In genomic region chr16:91746101-91746950, GRCm38 (mm10) we compare ENCODE assay signal across 9 mouse cellular contexts. TPM values are rescaled to one million over a fixed set of nuclear protein-coding genes. Genes with fewer than 3 reads are reported as not detected.
A peak's percentile ranks its signal among the peaks of the same experiment; 100 is the strongest.
DNase-seq lines count a peak whose midpoint lies in the region; ATAC-seq lines count a peak whose summit lies in the region.
"Had no signal": no experiment of that assay in that cellular context is flagged by ENCODE, and none has a peak within 500 bp of the region (broad histone marks: within the 10 kb centered on the region; RNA-seq: fewer than 3 reads in every experiment).

No protein-coding gene starts in this region.

- DNase-seq in heart, postnatal 36 days, result no peak
- DNase-seq in cerebellum, adult 9-11 months, result peak; percentile 84
- peak; percentile 39 for DNase-seq in lung, postnatal 14 days
- peak; percentile 80 for DNase-seq in telencephalon, adult 2 months (ENCODE audit: low read depth, low spot score)
- DNase-seq in thymus, postnatal 25 days, result no peak

- 26% methylated on average over 14 of the region's 14 CpGs for WGBS in heart, embryonic 16.5 days
- 60% methylated on average over 14 of the region's 14 CpGs for WGBS in hindbrain, embryonic 16.5 days

- ATAC-seq in heart, embryonic 16.5 days (replicated peaks; ENCODE audit: extremely low read depth, insufficient read depth, low FRiP score), result 0 out of 2 replicates have a peak, but pooled peaks have one; percentile 65
- peak; percentile 45 for ATAC-seq in CD4-positive, CD25-positive, alpha-beta regulatory T cell, adult 4 months
- 0 out of 2 replicates have a peak, but pooled peaks have one; percentile 45 for ATAC-seq in hindbrain, embryonic 16.5 days

- no peaks in the 10 kb centered on the region for H3K9me3 ChIP-seq in heart, embryonic 16.5 days (replicated peaks; ENCODE audit: control insufficient read depth, low read length)
- H3K9me3 ChIP-seq in hindbrain, embryonic 16.5 days (ENCODE audit: control insufficient read depth, low read length), result no peaks in the 10 kb centered on the region
- H3K9me3 ChIP-seq: liver, embryonic 15.5 days had no signal

- peak overlapping the region; percentile 33 for H3K27ac ChIP-seq in heart, embryonic 16.5 days (ENCODE audit: low read length)
- H3K27ac ChIP-seq in hindbrain, embryonic 16.5 days (ENCODE audit: low read depth, low read length), result no peak overlapping the region

- H3K4me1 ChIP-seq in heart, embryonic 16.5 days (ENCODE audit: control insufficient read depth, insufficient read depth, low read length), result peaks cover 14% of the 10 kb centered on the region
- H3K4me1 ChIP-seq in hindbrain, embryonic 16.5 days (ENCODE audit: control insufficient read depth, insufficient read depth, low read depth, low read length), result peaks cover 8% of the 10 kb centered on the region

- no peak overlapping the region for H3K9ac ChIP-seq in heart, embryonic 16.5 days (ENCODE audit: low read length)
- H3K9ac ChIP-seq in hindbrain, embryonic 16.5 days (ENCODE audit: low read depth, low read length), result no peak overlapping the region
- H3K9ac ChIP-seq: liver, embryonic 15.5 days had no signal

- peak overlapping the region; percentile 52 for H3K4me2 ChIP-seq in heart, embryonic 16.5 days (ENCODE audit: low read depth, low read length)
- H3K4me2 ChIP-seq in hindbrain, embryonic 16.5 days (ENCODE audit: low read length), result no peak overlapping the region

- H3K27me3 ChIP-seq in heart, embryonic 16.5 days (ENCODE audit: control insufficient read depth, insufficient read depth, low read length), result no peaks in the 10 kb centered on the region
- H3K27me3 ChIP-seq in hindbrain, embryonic 16.5 days (replicated peaks; ENCODE audit: control insufficient read depth, insufficient read depth, low read length), result no peaks in the 10 kb centered on the region

- intact Hi-C loops in heart, postnatal 36 days (cut with DNase I), result no loop called here

- no peak overlapping the region for H3K4me3 ChIP-seq in heart, embryonic 16.5 days (ENCODE audit: low read length)
- no peak overlapping the region for H3K4me3 ChIP-seq in hindbrain, embryonic 16.5 days (ENCODE audit: low read length)
- H3K4me3 ChIP-seq: liver, embryonic 15.5 days had no signal

- no peaks in the 10 kb centered on the region for H3K36me3 ChIP-seq in heart, embryonic 16.5 days (ENCODE audit: control insufficient read depth, insufficient read depth)
- no peaks in the 10 kb centered on the region for H3K36me3 ChIP-seq in hindbrain, embryonic 16.5 days (ENCODE audit: control insufficient read depth, insufficient read depth, low read length)
- H3K36me3 ChIP-seq: liver, embryonic 15.5 days had no signal

RNA-seq across cellular contexts. Expression of gene Itsn1, which starts 17.2 kb away (rescaled TPM):
- polyA plus RNA-seq in heart, embryonic 16.5 days (2015; fragmentation: Nextera tagmentation; extraction: Ambion mirVana), result 14.2 and 17.0 TPM in 2 replicates
- 10 to 100 TPM; 44.0 to 44.7 TPM for total RNA-seq in heart, postnatal 36 days (2021)
- polyA plus RNA-seq in CD4-positive, CD25-positive, alpha-beta regulatory T cell, adult 4 months (2017; shearing (Covaris generic)), result 1 to 10 TPM; 2.1 to 2.4 TPM
- 49.6 and 52.7 TPM in 2 replicates for polyA plus RNA-seq in hindbrain, embryonic 16.5 days (2015; fragmentation: Nextera tagmentation; extraction: Ambion mirVana)

RNA-seq across cellular contexts. Expression of gene Cryzl1, which starts 17.6 kb away (rescaled TPM):
- 51.8 and 58.3 TPM in 2 replicates for polyA plus RNA-seq in heart, embryonic 16.5 days (2015; fragmentation: Nextera tagmentation; extraction: Ambion mirVana)
- total RNA-seq in heart, postnatal 36 days (2021), result 10 to 100 TPM; 25.6 to 26.4 TPM
- 10 to 100 TPM; 65.7 to 82.1 TPM for polyA plus RNA-seq in CD4-positive, CD25-positive, alpha-beta regulatory T cell, adult 4 months (2017; shearing (Covaris generic))
- 105 and 115 TPM in 2 replicates for polyA plus RNA-seq in hindbrain, embryonic 16.5 days (2015; fragmentation: Nextera tagmentation; extraction: Ambion mirVana)

RNA-seq across cellular contexts. Expression of gene Donson, which starts 57.8 kb away (rescaled TPM):
- 10.8 and 11.4 TPM in 2 replicates for polyA plus RNA-seq in heart, embryonic 16.5 days (2015; fragmentation: Nextera tagmentation; extraction: Ambion mirVana)
- total RNA-seq in heart, postnatal 36 days (2021), result 1 to 10 TPM; 2.9 to 3.3 TPM
- 10 to 100 TPM; 13.4 to 31.8 TPM for polyA plus RNA-seq in CD4-positive, CD25-positive, alpha-beta regulatory T cell, adult 4 months (2017; shearing (Covaris generic))
- polyA plus RNA-seq in hindbrain, embryonic 16.5 days (2015; fragmentation: Nextera tagmentation; extraction: Ambion mirVana), result 19.4 and 21.5 TPM in 2 replicates

Comparison
In these comparisons a context has a peak if more than half of its experiments do, and no peak if none do; other contexts are left out.
1. DNase-seq: peak in cerebellum, adult 9-11 months (single experiment), lung, postnatal 14 days (single experiment) and telencephalon, adult 2 months (single experiment); none in heart, postnatal 36 days (0 of 2) and thymus, postnatal 25 days (single experiment).
2. Peak in every context shown above with its lines, with median percentiles within 50 percentile points of each other: ATAC-seq.